Mouse (Mus musculus) limb, embryonic 10.5 days (tissue): Measurements from ENCODE around the gene Sept3. TPM values are rescaled to one million over a fixed set of nuclear protein-coding genes. Genes with fewer than 3 reads are reported as not detected.

ENCODE experiments used
- polyA plus RNA-seq: library from polyadenylated mRNA; unstranded; fragments of >200 nt; fragmentation: Nextera tagmentation; extraction: Ambion mirVana; gene quantifications from 2 replicates; pipeline ENCODE4 v1.2.1, GENCODE M21; 2016

The Sept3 gene
- polyA plus RNA-seq, 1 experiment from 2014 or later: 41.5 TPM

Other genes with a start within 250 kb of the Sept3 start
- 33.7 and 40.3 TPM in 2 replicates for gene Desi1, start 241.0 kb upstream of the Sept3 start, polyA plus RNA-seq
- gene Snu13, start 227.3 kb upstream of the Sept3 start, polyA plus RNA-seq: 379 and 421 TPM in 2 replicates
- not detected in 2 replicates for gene 4930407I10Rik, start 215.7 kb upstream of the Sept3 start, polyA plus RNA-seq
- not detected in 2 replicates for gene Mei1, start 204.9 kb upstream of the Sept3 start, polyA plus RNA-seq
- gene Ccdc134, start 147.0 kb upstream of the Sept3 start, polyA plus RNA-seq: 22.8 and 23.6 TPM in 2 replicates
- 182 and 190 TPM in 2 replicates for gene Srebf2, start 127.7 kb upstream of the Sept3 start, polyA plus RNA-seq
- 0.15 TPM in 1 of 2 replicates, not detected in the other for gene Shisa8, start 62.1 kb upstream of the Sept3 start, polyA plus RNA-seq
- 0.15 and 0.33 TPM in 2 replicates for gene Tnfrsf13c, start 50.5 kb upstream of the Sept3 start, polyA plus RNA-seq
- gene Cenpm, start 30.1 kb upstream of the Sept3 start, polyA plus RNA-seq: 83.9 and 86.0 TPM in 2 replicates
- not detected in 2 replicates for gene 1500009C09Rik, start 22.5 kb upstream of the Sept3 start, polyA plus RNA-seq
- 0.16 and 0.38 TPM in 2 replicates for gene Wbp2nl, start 24.1 kb downstream of the Sept3 start, polyA plus RNA-seq
- 19.0 and 29.2 TPM in 2 replicates for gene Naga, start 64.0 kb downstream of the Sept3 start, polyA plus RNA-seq
- gene Pheta2, start 64.0 kb downstream of the Sept3 start, polyA plus RNA-seq: 5.4 and 7.4 TPM in 2 replicates
- gene Smdt1, start 64.1 kb downstream of the Sept3 start, polyA plus RNA-seq: 211 and 212 TPM in 2 replicates
- 243 and 262 TPM in 2 replicates for gene Ndufa6, start 79.4 kb downstream of the Sept3 start, polyA plus RNA-seq
- gene Cyp2d22, start 105.4 kb downstream of the Sept3 start, polyA plus RNA-seq: 0.80 and 2.9 TPM in 2 replicates
- not detected in 2 replicates for gene Cyp2d11, start 119.1 kb downstream of the Sept3 start, polyA plus RNA-seq
- gene Cyp2d10, start 132.3 kb downstream of the Sept3 start, polyA plus RNA-seq: not detected in 2 replicates
- not detected in 2 replicates for gene Cyp2d9, start 158.5 kb downstream of the Sept3 start, polyA plus RNA-seq